Mouse (Mus musculus): ENCODE measurements around the gene Pi4ka.

GRCm38 (mm10) chr16:17277342-17278211, 128.5 kb downstream of the Pi4ka start:
- no peak for TF ChIP-seq CTCF (IDR thresholded peaks at IDR 0.05; ENCODE audit: control insufficient read depth, insufficient read depth, low read length)
- TF ChIP-seq POLR2A (IDR thresholded peaks at IDR 0.05; ENCODE audit: borderline replicate concordance, control insufficient read depth, low read depth, low read length): no peak
